Mouse (Mus musculus): ENCODE data around the gene Acot7. TPM values are rescaled to one million over a fixed set of nuclear protein-coding genes. Genes with fewer than 3 reads are reported as not detected.
"Not testable (repeated sequence)": the region's sequence is repeated elsewhere in the genome, so short reads cannot be mapped to it uniquely, and the experiment has no call there.

Gene Acot7
- polyA plus RNA-seq, 1 experiment from 2014 or later: 63.4 TPM

DNA sequence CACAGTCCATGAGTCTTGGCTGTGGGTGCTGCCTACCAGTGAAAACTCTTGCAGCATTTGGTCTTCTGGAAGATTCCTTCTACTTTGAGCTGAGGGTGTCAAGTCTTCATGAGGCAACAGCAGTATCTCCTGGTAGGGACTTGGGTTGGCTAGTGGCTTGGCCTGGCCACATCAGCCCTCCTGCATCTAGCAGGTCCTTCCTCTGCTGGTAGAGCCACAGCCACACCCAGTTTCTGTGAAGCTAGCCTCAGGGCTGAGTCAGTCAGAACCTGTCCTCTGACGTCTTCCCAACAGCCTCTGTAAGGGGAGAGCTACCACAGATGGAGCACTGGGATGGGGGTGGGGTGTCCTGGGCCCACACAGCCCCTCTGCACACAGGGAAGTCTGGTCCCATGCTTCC lies 44.6 kb downstream of the Acot7 start:
- H3K9me3 ChIP-seq (ENCODE audit: low read length): no peaks in the 10 kb centered on the region
- no peak overlapping the region for H3K4me2 ChIP-seq (replicated peaks; ENCODE audit: low read depth, low read length)
- ATAC-seq: no peak
- H3K9ac ChIP-seq (replicated peaks; ENCODE audit: low read depth): no peak overlapping the region
- 0 out of 2 replicates have a peak overlapping the region, but pooled peaks have one; percentile 14 for H3K27ac ChIP-seq (ENCODE audit: low read length)
- H3K4me3 ChIP-seq (ENCODE audit: low read depth, low read length): no peak overlapping the region
- H3K4me1 ChIP-seq (ENCODE audit: insufficient read depth, low read depth, low read length): peaks cover 7% of the 10 kb centered on the region; the same call in 1 of the 2 replicates
- no peaks in the 10 kb centered on the region for H3K27me3 ChIP-seq (replicated peaks; ENCODE audit: insufficient read depth, low read length)
- WGBS: 62% methylated on average over 1 of the region's 1 CpGs
- TF ChIP-seq EP300 (IDR thresholded peaks at IDR 0.05) (no peak), CTCF (IDR thresholded peaks at IDR 0.05) (no peak)
- DNase-seq (ENCODE audit: low spot score): no peak
- no peaks in the 10 kb centered on the region for H3K36me3 ChIP-seq (ENCODE audit: insufficient read depth, low read length)

- ATAC-seq (no peak), DNase-seq (ENCODE audit: low spot score) (peak; percentile 39)
- no peaks in the 10 kb centered on the region for H3K9me3 ChIP-seq (ENCODE audit: low read length)
- no peak overlapping the region for H3K4me3 ChIP-seq (ENCODE audit: low read depth, low read length)
- TF ChIP-seq EP300 (IDR thresholded peaks at IDR 0.05) (no peak), CTCF (IDR thresholded peaks at IDR 0.05) (no peak)
- 37% methylated on average over 5 of the region's 5 CpGs for WGBS
- H3K4me2 ChIP-seq (replicated peaks; ENCODE audit: low read depth, low read length): no peak overlapping the region
- no peak overlapping the region for H3K27ac ChIP-seq (ENCODE audit: low read length)
- peaks cover 7% of the 10 kb centered on the region; the same call in 1 of the 2 replicates for H3K4me1 ChIP-seq (ENCODE audit: insufficient read depth, low read depth, low read length)
- H3K36me3 ChIP-seq (ENCODE audit: insufficient read depth, low read length): no peaks in the 10 kb centered on the region
- no peaks in the 10 kb centered on the region for H3K27me3 ChIP-seq (replicated peaks; ENCODE audit: insufficient read depth, low read length)
- H3K9ac ChIP-seq (replicated peaks; ENCODE audit: low read depth): no peak overlapping the region
Observed at GRCm38 (mm10) chr4:152224156-152224555, 46.2 kb downstream of the Acot7 start.

GRCm38 (mm10) chr4:152226901-152227486 lies 49.1 kb downstream of the Acot7 start:
- ATAC-seq (no peak), DNase-seq (ENCODE audit: low spot score) (no peak)
- Histone ChIP-seq H3K9ac (replicated peaks; ENCODE audit: low read depth) (no peak overlapping the region), H3K4me2 (replicated peaks; ENCODE audit: low read depth, low read length) (no peak overlapping the region), H3K27me3 (replicated peaks; ENCODE audit: insufficient read depth, low read length) (no peaks in the 10 kb centered on the region), H3K27ac (ENCODE audit: low read length) (no peak overlapping the region), H3K36me3 (ENCODE audit: insufficient read depth, low read length) (no peaks in the 10 kb centered on the region), H3K4me1 (ENCODE audit: insufficient read depth, low read depth, low read length) (peaks cover 3% of the 10 kb centered on the region; the same call in 1 of the 2 replicates), H3K9me3 (ENCODE audit: low read length) (no peaks in the 10 kb centered on the region), H3K4me3 (ENCODE audit: low read depth, low read length) (no peak overlapping the region)
- TF ChIP-seq CTCF (IDR thresholded peaks at IDR 0.05): no peak
- TF ChIP-seq EP300 (IDR thresholded peaks at IDR 0.05): no peak
- 77% methylated on average over 13 of the region's 13 CpGs for WGBS

GRCm38 (mm10) chr4:152227749-152228527 lies 50.0 kb downstream of the Acot7 start:
- DNase-seq (ENCODE audit: low spot score) (no peak), ATAC-seq (peak; percentile 35)
- TF ChIP-seq EP300 (IDR thresholded peaks at IDR 0.05) (no peak), CTCF (IDR thresholded peaks at IDR 0.05) (no peak)
- Histone ChIP-seq H3K4me1 (ENCODE audit: insufficient read depth, low read depth, low read length) (no peaks in the 10 kb centered on the region), H3K9ac (replicated peaks; ENCODE audit: low read depth) (no peak overlapping the region), H3K4me2 (replicated peaks; ENCODE audit: low read depth, low read length) (no peak overlapping the region), H3K27ac (ENCODE audit: low read length) (no peak overlapping the region), H3K9me3 (ENCODE audit: low read length) (no peaks in the 10 kb centered on the region), H3K36me3 (ENCODE audit: insufficient read depth, low read length) (no peaks in the 10 kb centered on the region), H3K27me3 (replicated peaks; ENCODE audit: insufficient read depth, low read length) (no peaks in the 10 kb centered on the region), H3K4me3 (ENCODE audit: low read depth, low read length) (no peak overlapping the region)
- 72% methylated on average over 12 of the region's 12 CpGs for WGBS

DNA sequence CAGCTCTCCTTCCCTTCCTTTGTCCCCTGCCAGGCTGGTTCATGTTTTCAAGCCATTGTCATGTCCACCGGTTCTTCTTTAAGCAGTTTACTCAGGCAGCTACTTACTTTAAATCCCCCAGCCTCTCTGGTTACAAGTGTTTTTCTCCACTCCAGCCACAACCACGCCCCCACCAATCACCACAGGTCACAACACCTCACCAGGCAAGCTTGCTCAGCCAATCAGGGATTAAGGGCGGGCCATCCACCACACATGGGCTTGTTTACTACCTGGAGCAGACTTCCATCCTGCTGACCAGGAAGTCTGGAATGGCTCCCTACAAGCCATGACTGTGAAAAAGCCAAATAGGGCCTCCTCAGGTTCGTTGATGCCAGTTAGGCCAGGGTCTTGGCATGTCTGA lies 52.4 kb downstream of the Acot7 start:
- 48% methylated on average over 4 of the region's 4 CpGs for WGBS
- not testable (repeated sequence) for H3K4me3 ChIP-seq (ENCODE audit: low read depth, low read length); H3K4me2 ChIP-seq (replicated peaks; ENCODE audit: low read depth, low read length); H3K27me3 ChIP-seq (replicated peaks; ENCODE audit: insufficient read depth, low read length); H3K9ac ChIP-seq (replicated peaks; ENCODE audit: low read depth); H3K4me1 ChIP-seq (ENCODE audit: insufficient read depth, low read depth, low read length); DNase-seq (ENCODE audit: low spot score); H3K27ac ChIP-seq (ENCODE audit: low read length); H3K36me3 ChIP-seq (ENCODE audit: insufficient read depth, low read length); H3K9me3 ChIP-seq (ENCODE audit: low read length)
- 0 out of 2 replicates have a peak, but pooled peaks have one; percentile 17 for ATAC-seq

- no peak for DNase-seq (ENCODE audit: low spot score)
- Histone ChIP-seq H3K4me1 (ENCODE audit: insufficient read depth, low read depth, low read length) (no peaks in the 10 kb centered on the region), H3K27me3 (replicated peaks; ENCODE audit: insufficient read depth, low read length) (no peaks in the 10 kb centered on the region), H3K36me3 (ENCODE audit: insufficient read depth, low read length) (no peaks in the 10 kb centered on the region), H3K9me3 (ENCODE audit: low read length) (no peaks in the 10 kb centered on the region), H3K4me2 (replicated peaks; ENCODE audit: low read depth, low read length) (no peak overlapping the region), H3K27ac (ENCODE audit: low read length) (no peak overlapping the region), H3K4me3 (ENCODE audit: low read depth, low read length) (no peak overlapping the region), H3K9ac (replicated peaks; ENCODE audit: low read depth) (no peak overlapping the region)
- TF ChIP-seq EP300 (IDR thresholded peaks at IDR 0.05): no peak
- 70% methylated on average over 7 of the region's 7 CpGs for WGBS
- ATAC-seq: no peak
Observed at GRCm38 (mm10) chr4:152231326-152231725, 53.4 kb downstream of the Acot7 start.
